Mouse (Mus musculus): ENCODE data around the gene Plxna4.

GRCm38 (mm10) chr6:32546915-32547314 lies 41.1 kb downstream of the Plxna4 start:
- TF ChIP-seq CTCF (conservative IDR thresholded peaks at IDR 0.05; ENCODE audit: low read length) (no peak), NANOG (IDR thresholded peaks at IDR 0.05; ENCODE audit: borderline replicate concordance, low read length) (no peak), POU5F1 (IDR thresholded peaks at IDR 0.05; ENCODE audit: borderline replicate concordance, low read length) (no peak)

Data from E14TG2a.4 (cell line).